Mouse (Mus musculus) heart, embryonic 12.5 days (tissue): ENCODE results near the gene Lrrtm3. TPM values are rescaled to one million over a fixed set of nuclear protein-coding genes. Genes with fewer than 3 reads are reported as not detected.
A peak's percentile ranks its signal among the peaks of the same experiment; 100 is the strongest.

Source experiments
- ATAC-seq: fragments of 200-750 bp; cut with Nextera tagmentation; 2 replicates; pipeline ENCODE4 v1.8.0; 2017; ENCODE audit warnings: moderate TSS enrichment, moderate library complexity; ENCODE audit not compliant: insufficient number of reproducible peaks, low FRiP score
- H3K27ac ChIP-seq: fragments of 300-500 bp; sonication (generic); 2 replicates; pipeline ENCODE4 v1.5.1; 2016; ENCODE audit warnings: mild to moderate bottlenecking, moderate library complexity; ENCODE audit not compliant: poor library complexity, severe bottlenecking
- H3K27me3 ChIP-seq: fragments of 300-500 bp; sonication (generic); replicated peaks from 2 replicates; pipeline ENCODE4 v1.6.1; 2016; ENCODE audit warnings: mild to moderate bottlenecking, moderate library complexity
- H3K36me3 ChIP-seq: fragments of 300-500 bp; sonication (generic); 2 replicates; pipeline ENCODE4 v1.6.1; 2016; ENCODE audit warnings: mild to moderate bottlenecking, moderate library complexity
- H3K4me1 ChIP-seq: fragments of 300-500 bp; sonication (generic); replicated peaks from 2 replicates; pipeline ENCODE4 v1.6.1; 2016; ENCODE audit warnings: mild to moderate bottlenecking
- H3K4me2 ChIP-seq: fragments of 300-500 bp; sonication (generic); 2 replicates; pipeline ENCODE4 v1.6.1; 2016; ENCODE audit warnings: mild to moderate bottlenecking, moderate library complexity
- H3K4me3 ChIP-seq: fragments of 300-500 bp; sonication (generic); 2 replicates; pipeline ENCODE4 v1.5.1; 2016; ENCODE audit warnings: mild to moderate bottlenecking
- H3K9ac ChIP-seq: fragments of 300-500 bp; sonication (generic); 2 replicates; pipeline ENCODE4 v1.6.1; 2016; ENCODE audit warnings: mild to moderate bottlenecking, moderate library complexity
- H3K9me3 ChIP-seq: fragments of 300-500 bp; sonication (generic); replicated peaks from 2 replicates; pipeline ENCODE4 v1.6.1; 2016; ENCODE audit warnings: mild to moderate bottlenecking, moderate library complexity
- WGBS: fragments of 180-500 bp; shearing (Covaris S2); methylation state at CpG from one replicate; pipeline ENCODE4 v1.1.7; 2016; 5-methylcytosine and 5-hydroxymethylcytosine counted together
- polyA plus RNA-seq: library from polyadenylated mRNA; unstranded; fragments of >200 nt; fragmentation: Nextera tagmentation; extraction: Ambion mirVana; gene quantifications from 2 replicates; pipeline ENCODE4 v1.2.1, GENCODE M21; 2016

The Lrrtm3 gene
- polyA plus RNA-seq, result 0.74 and 0.95 TPM in 2 replicates

DNA sequence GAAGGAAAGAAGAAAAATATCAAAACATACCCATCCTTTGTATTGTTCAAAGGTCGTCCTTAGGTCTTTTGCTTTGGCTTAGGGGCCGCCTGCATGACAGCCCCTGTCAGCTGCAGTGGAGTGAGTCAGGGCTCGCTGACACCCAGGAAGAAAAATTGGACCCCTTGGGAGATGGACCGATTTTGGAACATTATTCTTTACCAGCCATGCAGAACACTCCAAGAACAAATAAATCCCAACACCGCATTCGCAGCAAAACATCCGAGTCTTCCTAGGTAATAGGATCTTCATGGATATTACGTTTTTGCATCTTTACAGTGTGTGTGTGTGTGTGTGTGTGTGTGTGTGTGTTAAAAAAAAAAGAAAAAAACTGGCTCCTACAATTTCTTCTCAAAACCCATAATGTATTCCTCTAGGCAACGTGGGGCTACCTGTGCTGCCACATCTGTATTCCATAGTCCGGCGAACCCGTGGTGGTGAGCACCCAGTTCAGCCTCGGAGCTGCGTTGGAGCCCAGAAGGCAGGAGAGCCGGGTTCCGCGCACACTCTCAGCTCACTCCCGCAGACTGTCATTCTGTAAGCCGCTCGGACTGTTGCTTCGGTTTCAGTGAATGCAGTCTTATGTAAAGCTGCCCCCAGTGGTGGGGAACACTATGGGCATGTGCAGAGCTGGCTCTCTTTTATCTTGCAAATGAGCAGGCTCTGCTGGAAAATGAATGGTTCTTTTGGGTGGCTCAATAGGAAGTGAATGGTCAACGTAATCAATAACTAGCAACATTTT is at the start of gene Lrrtm3:
Lrrtm3 (minus strand) TSS at position 598 of the 781 bp plus-strand sequence.
- H3K27ac ChIP-seq, result no peak within 1 kb of the TSS
- H3K4me1 ChIP-seq, result peaks cover 26% of the 10 kb centered on the region
- H3K27me3 ChIP-seq, result peaks cover 14% of the 10 kb centered on the region
- peak within 1 kb of the TSS; percentile 41 for H3K4me3 ChIP-seq
- H3K9ac ChIP-seq, result peak within 1 kb of the TSS; percentile 56
- H3K9me3 ChIP-seq, result no peaks in the 10 kb centered on the region
- H3K36me3 ChIP-seq, result no peaks in the 10 kb centered on the region
- 3% methylated on average over 22 of the region's 22 CpGs for WGBS
- H3K4me2 ChIP-seq, result peak within 1 kb of the TSS; percentile 77
- ATAC-seq, result peak; percentile 71; the same call in 1 of the 2 replicates

DNA sequence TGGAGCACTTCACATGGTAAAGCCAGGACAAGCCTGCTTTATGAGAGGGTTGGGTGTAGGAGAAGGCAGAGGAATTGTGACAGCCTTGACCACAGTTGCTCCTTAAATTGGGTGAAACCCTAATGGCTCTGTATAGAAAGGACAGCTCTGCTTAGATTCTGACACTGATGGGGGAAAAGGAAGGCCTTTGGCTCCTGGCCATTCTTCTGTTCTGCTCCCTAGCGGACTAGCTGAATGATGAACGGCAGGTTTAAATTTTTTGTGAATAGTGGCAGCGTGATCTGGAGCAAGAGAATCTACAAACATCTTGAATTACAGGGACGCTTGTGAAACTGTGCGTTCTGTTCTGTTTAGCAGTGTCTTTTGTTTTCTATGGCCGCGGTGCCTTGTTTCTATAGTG is 45.4 kb upstream of the Lrrtm3 start:
- ATAC-seq, result no peak
- peaks cover 3% of the 10 kb centered on the region; the same call in 1 of the 2 replicates for H3K4me1 ChIP-seq
- H3K27ac ChIP-seq, result no peak overlapping the region
- no peaks in the 10 kb centered on the region for H3K27me3 ChIP-seq
- WGBS, result 85% methylated on average over 7 of the region's 7 CpGs
- no peaks in the 10 kb centered on the region for H3K36me3 ChIP-seq
- H3K9ac ChIP-seq, result no peak overlapping the region
- H3K4me2 ChIP-seq, result no peak overlapping the region
- H3K9me3 ChIP-seq, result no peaks in the 10 kb centered on the region
- no peak overlapping the region for H3K4me3 ChIP-seq

DNA sequence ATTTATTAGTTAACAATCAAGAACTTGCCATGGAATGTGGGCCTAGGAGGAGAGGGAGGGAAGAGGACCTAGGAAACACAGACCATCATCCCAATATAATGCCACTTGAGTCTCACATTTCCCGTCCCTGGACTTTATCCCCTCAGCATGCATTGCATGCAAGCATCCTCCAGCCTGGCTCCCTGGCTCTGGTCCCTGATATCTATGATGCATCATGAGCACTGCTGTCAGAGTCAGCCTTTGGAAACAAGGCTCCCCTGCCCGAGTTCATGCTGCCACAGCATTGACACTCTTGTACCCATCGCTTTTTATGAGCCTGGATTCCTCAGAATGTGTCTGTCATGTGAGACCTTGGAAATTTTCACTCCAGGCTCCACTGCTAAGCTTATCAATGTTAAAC is 43.4 kb upstream of the Lrrtm3 start:
- Histone ChIP-seq H3K27ac (no peak overlapping the region), H3K9me3 (no peaks in the 10 kb centered on the region), H3K36me3 (no peaks in the 10 kb centered on the region), H3K4me1 (peaks cover 3% of the 10 kb centered on the region; the same call in 1 of the 2 replicates), H3K4me3 (no peak overlapping the region), H3K9ac (no peak overlapping the region), H3K4me2 (no peak overlapping the region), H3K27me3 (no peaks in the 10 kb centered on the region)
- 71% methylated on average over 3 of the region's 3 CpGs for WGBS
- no peak for ATAC-seq

DNA sequence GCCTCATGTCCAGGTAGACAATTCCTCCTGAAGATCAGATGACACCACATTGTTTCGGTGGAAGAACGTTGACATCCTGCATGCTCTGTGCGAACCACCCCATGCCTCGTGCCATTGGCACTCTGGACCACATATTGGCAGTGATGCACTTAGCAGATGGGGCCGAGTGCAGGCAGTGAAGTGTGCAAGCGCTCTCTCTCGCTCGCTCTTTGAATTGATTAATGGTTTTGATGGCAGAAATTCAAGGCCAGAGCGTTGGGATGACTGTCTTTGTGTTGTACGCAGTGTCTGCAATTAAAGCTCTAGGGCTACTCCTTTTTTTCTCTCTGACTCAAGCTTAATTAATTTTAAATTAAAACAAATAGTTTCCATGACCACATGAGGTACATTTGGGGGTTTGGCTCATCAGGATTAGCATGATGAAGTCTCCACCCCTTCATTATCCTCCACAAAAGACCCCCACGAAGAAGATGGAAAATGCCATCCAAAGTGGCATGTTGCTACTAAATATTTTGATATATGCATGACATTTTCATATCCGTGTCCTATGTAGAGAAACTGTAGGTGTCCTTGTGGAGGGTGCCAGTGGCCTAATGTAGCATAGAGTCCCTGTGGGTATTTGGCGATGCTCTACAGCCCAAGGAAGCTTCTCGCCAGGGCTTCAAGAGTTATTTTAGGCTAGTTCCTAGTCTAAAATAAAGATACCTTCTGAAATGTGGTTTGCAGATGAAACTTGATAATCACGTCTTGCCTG is 40.5 kb upstream of the Lrrtm3 start:
- Histone ChIP-seq H3K4me3 (no peak overlapping the region), H3K27ac (no peak overlapping the region), H3K27me3 (no peaks in the 10 kb centered on the region), H3K36me3 (no peaks in the 10 kb centered on the region), H3K4me2 (no peak overlapping the region), H3K9me3 (no peaks in the 10 kb centered on the region), H3K4me1 (0 out of 2 replicates have a peak, but pooled peaks cover 3% of the 10 kb centered on the region), H3K9ac (no peak overlapping the region)
- WGBS, result 84% methylated on average over 15 of the region's 15 CpGs
- no peak for ATAC-seq

GRCm38 (mm10) chr10:64118833-64119232 is 28.8 kb upstream of the Lrrtm3 start:
- no peaks in the 10 kb centered on the region for H3K27me3 ChIP-seq
- no peak overlapping the region for H3K27ac ChIP-seq
- no peak overlapping the region for H3K9ac ChIP-seq
- 77% methylated on average over 3 of the region's 3 CpGs for WGBS
- H3K4me2 ChIP-seq, result no peak overlapping the region
- no peaks in the 10 kb centered on the region for H3K36me3 ChIP-seq
- no peak overlapping the region for H3K4me3 ChIP-seq
- H3K4me1 ChIP-seq, result no peaks in the 10 kb centered on the region
- no peaks in the 10 kb centered on the region for H3K9me3 ChIP-seq
- ATAC-seq, result no peak

DNA sequence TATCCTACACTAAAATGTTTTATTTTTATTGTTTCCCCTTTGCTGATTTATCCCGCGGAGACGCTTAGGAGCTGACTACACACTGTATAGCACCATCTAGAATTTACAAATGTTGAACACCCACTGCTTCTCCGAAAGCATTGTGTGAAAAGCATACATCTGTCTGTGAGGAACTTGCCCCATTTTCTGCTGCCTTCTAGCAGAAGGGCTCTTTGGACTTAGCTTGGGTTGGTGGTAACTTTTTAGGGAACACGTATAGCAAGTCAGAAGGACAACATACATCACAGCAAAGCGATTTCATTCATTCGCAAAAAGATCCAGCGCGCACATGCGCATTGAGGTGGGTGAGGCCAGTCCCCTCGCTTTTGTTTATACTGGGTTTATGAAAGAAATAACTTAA is 25.2 kb upstream of the Lrrtm3 start:
- WGBS, result 88% methylated on average over 11 of the region's 11 CpGs

DNA sequence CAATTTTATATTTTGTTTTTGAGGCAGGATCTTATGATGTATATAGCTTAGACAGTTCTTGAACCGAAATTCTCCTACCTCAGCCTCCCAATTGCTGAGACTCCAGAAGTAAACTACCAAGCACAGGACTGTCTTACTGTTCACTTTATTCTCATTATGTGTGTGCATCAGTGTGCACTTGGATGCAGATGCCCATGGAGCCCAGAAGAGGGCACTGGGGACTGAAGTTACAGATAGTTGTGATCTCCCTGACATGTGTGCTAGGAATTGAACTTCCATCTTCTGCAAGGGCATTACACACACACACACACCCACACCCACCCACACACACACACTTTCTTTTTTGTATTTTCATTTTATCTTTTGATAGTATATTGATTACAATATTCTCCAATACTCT is 6.5 kb upstream of the Lrrtm3 start:
- Histone ChIP-seq H3K9ac (no peak overlapping the region), H3K9me3 (no peaks in the 10 kb centered on the region), H3K27ac (no peak overlapping the region), H3K36me3 (no peaks in the 10 kb centered on the region), H3K4me2 (no peak overlapping the region), H3K27me3 (no peaks in the 10 kb centered on the region), H3K4me1 (no peaks in the 10 kb centered on the region), H3K4me3 (no peak overlapping the region)
- ATAC-seq, result no peak
- WGBS, result 86% methylated on average over 1 of the region's 1 CpGs

More for the DNA sequence above, 25.2 kb upstream of the Lrrtm3 start:
- H3K27ac ChIP-seq, result no peak overlapping the region
- H3K4me2 ChIP-seq, result no peak overlapping the region
- no peak for ATAC-seq
- no peaks in the 10 kb centered on the region for H3K4me1 ChIP-seq
- H3K9me3 ChIP-seq, result no peaks in the 10 kb centered on the region
- H3K4me3 ChIP-seq, result no peak overlapping the region
- H3K36me3 ChIP-seq, result no peaks in the 10 kb centered on the region
- H3K27me3 ChIP-seq, result no peaks in the 10 kb centered on the region
- no peak overlapping the region for H3K9ac ChIP-seq

- ATAC-seq, result no peak
- Histone ChIP-seq H3K36me3 (no peaks in the 10 kb centered on the region), H3K4me1 (peaks cover 26% of the 10 kb centered on the region), H3K4me2 (peak overlapping the region; percentile 87; the same call in 1 of the 2 replicates), H3K27me3 (peaks cover 14% of the 10 kb centered on the region), H3K9ac (no peak overlapping the region), H3K27ac (no peak overlapping the region), H3K4me3 (no peak overlapping the region), H3K9me3 (no peaks in the 10 kb centered on the region)
- 29% methylated on average over 19 of the region's 19 CpGs for WGBS
Observed at GRCm38 (mm10) chr10:64088774-64089460, 1.2 kb downstream of the Lrrtm3 start.

- peak overlapping the region; percentile 60 for H3K9ac ChIP-seq
- peak overlapping the region; percentile 87 for H3K4me2 ChIP-seq
- 6% methylated on average over 26 of the region's 26 CpGs for WGBS
- H3K27me3 ChIP-seq, result peaks cover 14% of the 10 kb centered on the region
- peaks cover 26% of the 10 kb centered on the region for H3K4me1 ChIP-seq
- ATAC-seq, result no peak
- no peaks in the 10 kb centered on the region for H3K36me3 ChIP-seq
- H3K4me3 ChIP-seq, result peak overlapping the region; percentile 45
- H3K9me3 ChIP-seq, result no peaks in the 10 kb centered on the region
- H3K27ac ChIP-seq, result no peak overlapping the region
Observed at GRCm38 (mm10) chr10:64087936-64088773, 1.9 kb downstream of the Lrrtm3 start.

DNA sequence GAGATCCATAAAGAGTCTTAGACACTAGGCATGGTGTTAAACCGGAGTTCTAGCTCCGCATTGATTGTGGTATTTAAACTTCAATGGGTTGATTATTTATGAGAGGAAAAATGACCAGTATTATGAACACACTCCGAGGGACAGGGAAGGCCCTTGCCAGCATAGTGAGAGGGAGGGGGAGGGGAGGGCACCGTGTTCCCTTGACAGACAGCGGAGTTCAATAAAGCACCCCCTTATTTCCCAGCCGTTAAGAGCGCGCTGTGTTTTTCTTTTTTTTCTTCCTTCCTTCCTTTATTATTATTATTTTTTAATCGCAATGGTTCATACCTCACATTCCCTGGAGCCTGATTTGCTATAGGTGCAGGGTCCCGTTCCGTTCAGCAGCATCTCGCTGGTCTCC is 2.6 kb downstream of the Lrrtm3 start:
- Histone ChIP-seq H3K4me1 (peaks cover 26% of the 10 kb centered on the region), H3K9me3 (no peaks in the 10 kb centered on the region), H3K4me2 (peak overlapping the region; percentile 87), H3K4me3 (peak overlapping the region; percentile 45), H3K36me3 (no peaks in the 10 kb centered on the region), H3K27me3 (peaks cover 14% of the 10 kb centered on the region), H3K9ac (peak overlapping the region; percentile 60), H3K27ac (no peak overlapping the region)
- WGBS, result 2% methylated on average over 12 of the region's 12 CpGs
- ATAC-seq, result no peak
